Mouse (Mus musculus): ENCODE data around the gene Slc13a2.

The Slc13a2 gene

GRCm38 (mm10) chr11:78434052-78434451, 12.0 kb upstream of the Slc13a2 start:
- in situ Hi-C loops (cut with MboI, MseI): no loop called here

- in situ Hi-C loops (cut with MboI, MseI): no loop called here
These were observed 9.2 kb upstream of the Slc13a2 start for GRCm38 (mm10) chr11:78431176-78431575.

- in situ Hi-C loops (cut with MboI, MseI): no loop called here
These were observed 8.3 kb upstream of the Slc13a2 start for GRCm38 (mm10) chr11:78430195-78430878.

GRCm38 (mm10) chr11:78428309-78428708, 6.3 kb upstream of the Slc13a2 start:
- in situ Hi-C loops (cut with MboI, MseI): no loop called here

GRCm38 (mm10) chr11:78427655-78428054, 5.6 kb upstream of the Slc13a2 start:
- in situ Hi-C loops (cut with MboI, MseI): no loop called here

GRCm38 (mm10) chr11:78425572-78425971, 3.6 kb upstream of the Slc13a2 start:
- in situ Hi-C loops (cut with MboI, MseI): no loop called here

- in situ Hi-C loops (cut with MboI, MseI): no loop called here
These were observed 2.3 kb upstream of the Slc13a2 start for GRCm38 (mm10) chr11:78424352-78424751.

- in situ Hi-C loops (cut with MboI, MseI): no loop called here
These were observed 612 bp downstream of the Slc13a2 start for GRCm38 (mm10) chr11:78421201-78422009.

- in situ Hi-C loops (cut with MboI, MseI): no loop called here
These were observed 1.6 kb downstream of the Slc13a2 start for GRCm38 (mm10) chr11:78420263-78420889.

- in situ Hi-C loops (cut with MboI, MseI): no loop called here
These were observed 5.2 kb downstream of the Slc13a2 start for GRCm38 (mm10) chr11:78416854-78417253.

GRCm38 (mm10) chr11:78412861-78413260, 9.2 kb downstream of the Slc13a2 start:
- in situ Hi-C loops (cut with MboI, MseI): no loop called here

- in situ Hi-C loops (cut with MboI, MseI): no loop called here
These were observed 9.6 kb downstream of the Slc13a2 start for GRCm38 (mm10) chr11:78412324-78412850.

- in situ Hi-C loops (cut with MboI, MseI): no loop called here
These were observed 10.3 kb downstream of the Slc13a2 start for GRCm38 (mm10) chr11:78411606-78412323.

- in situ Hi-C loops (cut with MboI, MseI): no loop called here
These were observed 13.5 kb downstream of the Slc13a2 start for GRCm38 (mm10) chr11:78408256-78409240.

GRCm38 (mm10) chr11:78402062-78402461, 20.0 kb downstream of the Slc13a2 start:
- in situ Hi-C loops (cut with MboI, MseI): loop anchor here (5.0 kb wide), 1 partner anchor 40 kb away; no protein-coding TSS in a partner anchor

GRCm38 (mm10) chr11:78401469-78401868, 20.5 kb downstream of the Slc13a2 start:
- in situ Hi-C loops (cut with MboI, MseI): loop anchor here (5.0 kb wide), 1 partner anchor 39 kb away; no protein-coding TSS in a partner anchor

GRCm38 (mm10) chr11:78400936-78401335, 21.1 kb downstream of the Slc13a2 start:
- in situ Hi-C loops (cut with MboI, MseI): loop anchor here (5.0 kb wide), 1 partner anchor 39 kb away; no protein-coding TSS in a partner anchor

- in situ Hi-C loops (cut with MboI, MseI): loop anchor here (5.0 kb wide), 1 partner anchor 37 kb away; no protein-coding TSS in a partner anchor
These were observed 22.3 kb downstream of the Slc13a2 start for GRCm38 (mm10) chr11:78399680-78400079.

- in situ Hi-C loops (cut with MboI, MseI): no loop called here
These were observed 23.8 kb downstream of the Slc13a2 start for GRCm38 (mm10) chr11:78398212-78398611.

- in situ Hi-C loops (cut with MboI, MseI): no loop called here
These were observed 24.6 kb downstream of the Slc13a2 start for GRCm38 (mm10) chr11:78397397-78397796.

All from T-helper 1 cell (primary cell).